Mouse (Mus musculus) midbrain, embryonic 14.5 days (tissue): ENCODE data around the gene Zfp142. TPM values are rescaled to one million over a fixed set of nuclear protein-coding genes. Genes with fewer than 3 reads are reported as not detected.

Experiments used
- ATAC-seq: fragments of 200-750 bp; cut with Nextera tagmentation; 2 replicates; pipeline ENCODE4 v1.8.0; 2017; ENCODE audit warnings: moderate number of reproducible peaks, moderate library complexity; ENCODE audit not compliant: low FRiP score, low TSS enrichment
- DNase-seq: peaks from one replicate; pipeline ENCODE4 v3.0.0-alpha.2; 2015
- H3K27ac ChIP-seq: fragments of 300-500 bp; sonication (generic); replicated peaks from 2 replicates; pipeline ENCODE4 v1.5.1; 2014; ENCODE audit warnings: mild to moderate bottlenecking, low read depth, low read length, moderate library complexity
- H3K27me3 ChIP-seq: fragments of 300-500 bp; sonication (generic); 2 replicates; pipeline ENCODE4 v1.6.1; 2014; ENCODE audit warnings: low read length, control low read depth, mixed read lengths; ENCODE audit not compliant: control insufficient read depth, insufficient read depth
- H3K36me3 ChIP-seq: fragments of 300-500 bp; sonication (generic); 2 replicates; pipeline ENCODE4 v1.6.1; 2014; ENCODE audit warnings: low read length, control low read depth; ENCODE audit not compliant: control insufficient read depth, insufficient read depth
- H3K4me1 ChIP-seq: fragments of 300-500 bp; sonication (generic); 2 replicates; pipeline ENCODE4 v1.6.1; 2014; ENCODE audit warnings: mild to moderate bottlenecking, antibody characterized with exemption, low read length, control low read depth; ENCODE audit not compliant: control insufficient read depth, insufficient read depth
- H3K4me2 ChIP-seq: fragments of 300-500 bp; sonication (generic); 2 replicates; pipeline ENCODE4 v1.6.1; 2014; ENCODE audit warnings: mild to moderate bottlenecking, low read length, moderate library complexity
- H3K4me3 ChIP-seq: fragments of 300-500 bp; sonication (generic); replicated peaks from 2 replicates; pipeline ENCODE4 v1.5.1; 2014; ENCODE audit warnings: low read depth, low read length
- H3K9ac ChIP-seq: fragments of 300-500 bp; sonication (generic); replicated peaks from 2 replicates; pipeline ENCODE4 v1.6.1; 2014; ENCODE audit warnings: mild to moderate bottlenecking, low read length, moderate library complexity
- H3K9me3 ChIP-seq: fragments of 300-500 bp; sonication (generic); 2 replicates; pipeline ENCODE4 v1.6.1; 2016; ENCODE audit warnings: low read length, control low read depth, mixed read lengths; ENCODE audit not compliant: control insufficient read depth
- WGBS: fragments of 180-500 bp; shearing (Covaris S2); extraction: QIAGEN DNeasy Blood & Tissue Kit; methylation state at CpG from one replicate; pipeline ENCODE4 v1.1.7; 2014; 5-methylcytosine and 5-hydroxymethylcytosine counted together
- polyA plus RNA-seq: library from polyadenylated mRNA; unstranded; fragments of >200 nt; fragmentation: Nextera tagmentation; extraction: Ambion mirVana; gene quantifications from 2 replicates; pipeline ENCODE4 v1.2.1, GENCODE M21; 2014

Zfp142 gene
- polyA plus RNA-seq, 1 experiment from 2014 or later = 8.9 TPM

GRCm38 (mm10) chr1:74587233-74587772 is 743 bp downstream of the Zfp142 start:
- peak overlapping the region; percentile 80 for H3K4me2 ChIP-seq
- H3K4me1 ChIP-seq = peaks cover 12% of the 10 kb centered on the region; the same call in 1 of the 2 replicates
- under 1% methylated on average over 24 of the region's 24 CpGs for WGBS
- H3K9ac ChIP-seq = peak overlapping the region; percentile 75
- H3K4me3 ChIP-seq = peak overlapping the region; percentile 65
- no peaks in the 10 kb centered on the region for H3K27me3 ChIP-seq
- ATAC-seq (no peak), DNase-seq (no peak)
- H3K27ac ChIP-seq = peak overlapping the region; percentile 85
- H3K9me3 ChIP-seq = no peaks in the 10 kb centered on the region
- H3K36me3 ChIP-seq = peaks cover 37% of the 10 kb centered on the region

DNA sequence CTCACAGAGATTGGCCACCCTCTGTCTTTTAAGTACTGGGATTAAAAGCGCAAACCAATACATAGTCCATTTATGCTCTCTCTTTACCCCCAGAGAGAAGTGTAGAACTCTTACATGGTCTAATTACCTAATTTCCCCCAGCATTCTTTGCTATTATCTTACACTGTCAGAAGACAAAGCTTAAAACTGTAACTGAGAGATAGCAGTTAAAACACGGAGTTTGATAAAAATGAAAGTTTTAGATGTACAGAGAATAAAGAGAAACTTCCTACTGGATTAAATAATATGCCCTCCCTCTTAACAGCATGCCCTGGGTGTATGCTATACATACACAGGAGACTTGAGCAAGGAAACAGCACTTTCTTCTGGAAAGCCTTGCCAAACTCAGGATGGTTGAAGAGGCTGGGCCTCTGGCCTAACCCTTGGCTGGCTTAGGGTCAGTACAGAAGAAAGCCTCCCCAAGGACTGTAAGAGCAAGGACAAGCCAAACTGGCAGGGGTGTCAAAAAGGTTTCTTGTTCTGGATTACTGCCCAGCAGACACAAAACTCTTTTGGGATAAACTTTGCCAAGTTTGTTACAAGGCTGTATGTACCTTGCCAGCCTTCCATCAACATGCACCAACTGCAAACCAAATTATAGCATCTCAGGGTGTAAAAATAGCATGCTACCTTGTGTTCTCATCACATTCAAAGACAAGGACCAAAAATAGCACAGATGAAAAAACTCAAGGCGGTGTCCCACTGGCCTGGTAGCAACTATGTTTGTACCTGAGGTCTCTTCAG is 3.2 kb downstream of the Zfp142 start:
- peaks cover 22% of the 10 kb centered on the region for H3K36me3 ChIP-seq
- DNase-seq = no peak
- no peaks in the 10 kb centered on the region for H3K9me3 ChIP-seq
- no peak overlapping the region for H3K9ac ChIP-seq
- H3K4me3 ChIP-seq = no peak overlapping the region
- no peaks in the 10 kb centered on the region for H3K27me3 ChIP-seq
- H3K4me2 ChIP-seq = no peak overlapping the region
- no peak for ATAC-seq
- no peak overlapping the region for H3K27ac ChIP-seq
- peaks cover 12% of the 10 kb centered on the region; the same call in 1 of the 2 replicates for H3K4me1 ChIP-seq
- WGBS = 97% methylated on average over 3 of the region's 3 CpGs

DNA sequence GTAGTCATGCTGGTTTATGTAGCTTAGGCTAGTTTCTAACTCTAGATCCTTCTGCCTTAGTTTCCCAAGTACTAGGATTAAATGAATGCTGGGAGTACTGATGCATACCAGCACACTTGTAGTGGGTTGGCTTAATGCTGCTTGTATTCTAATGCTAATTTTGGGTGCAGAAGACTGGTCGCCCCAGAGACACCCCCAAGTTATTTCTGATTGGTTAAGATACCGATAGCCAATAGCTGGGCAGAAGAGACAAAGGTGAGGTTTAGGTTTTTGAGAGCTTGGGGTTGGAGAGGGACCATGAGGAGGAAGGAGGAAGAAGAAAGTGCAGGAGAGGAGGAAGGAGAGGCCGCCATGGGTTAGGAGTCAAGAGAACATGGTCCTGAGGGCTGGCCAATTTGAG is 5.4 kb downstream of the Zfp142 start:
- no peaks in the 10 kb centered on the region for H3K9me3 ChIP-seq
- no peak overlapping the region for H3K27ac ChIP-seq
- WGBS = 76% methylated on average over 3 of the region's 3 CpGs
- H3K4me3 ChIP-seq = no peak overlapping the region
- peaks cover 44% of the 10 kb centered on the region for H3K36me3 ChIP-seq
- DNase-seq (no peak), ATAC-seq (no peak)
- H3K9ac ChIP-seq = no peak overlapping the region
- no peaks in the 10 kb centered on the region for H3K27me3 ChIP-seq
- peaks cover 9% of the 10 kb centered on the region; the same call in 1 of the 2 replicates for H3K4me1 ChIP-seq
- H3K4me2 ChIP-seq = no peak overlapping the region

GRCm38 (mm10) chr1:74569739-74570719 is 18.0 kb downstream of the Zfp142 start:
- no peak for DNase-seq
- no peak overlapping the region for H3K4me3 ChIP-seq
- H3K9ac ChIP-seq = no peak overlapping the region
- no peaks in the 10 kb centered on the region for H3K4me1 ChIP-seq
- ATAC-seq = no peak
- WGBS = 92% methylated on average over 29 of the region's 29 CpGs
- H3K27me3 ChIP-seq = no peaks in the 10 kb centered on the region
- H3K9me3 ChIP-seq = no peaks in the 10 kb centered on the region
- peaks cover 95% of the 10 kb centered on the region for H3K36me3 ChIP-seq
- no peak overlapping the region for H3K4me2 ChIP-seq
- H3K27ac ChIP-seq = no peak overlapping the region

- Histone ChIP-seq H3K4me2 (no peak overlapping the region), H3K27ac (no peak overlapping the region), H3K4me3 (no peak overlapping the region), H3K27me3 (no peaks in the 10 kb centered on the region), H3K4me1 (no peaks in the 10 kb centered on the region), H3K36me3 (peaks cover 76% of the 10 kb centered on the region), H3K9ac (no peak overlapping the region), H3K9me3 (no peaks in the 10 kb centered on the region)
- ATAC-seq (no peak), DNase-seq (no peak)
- WGBS = 50% methylated on average over 6 of the region's 6 CpGs
These were observed 22.2 kb downstream of the Zfp142 start for GRCm38 (mm10) chr1:74565834-74566233.

DNA sequence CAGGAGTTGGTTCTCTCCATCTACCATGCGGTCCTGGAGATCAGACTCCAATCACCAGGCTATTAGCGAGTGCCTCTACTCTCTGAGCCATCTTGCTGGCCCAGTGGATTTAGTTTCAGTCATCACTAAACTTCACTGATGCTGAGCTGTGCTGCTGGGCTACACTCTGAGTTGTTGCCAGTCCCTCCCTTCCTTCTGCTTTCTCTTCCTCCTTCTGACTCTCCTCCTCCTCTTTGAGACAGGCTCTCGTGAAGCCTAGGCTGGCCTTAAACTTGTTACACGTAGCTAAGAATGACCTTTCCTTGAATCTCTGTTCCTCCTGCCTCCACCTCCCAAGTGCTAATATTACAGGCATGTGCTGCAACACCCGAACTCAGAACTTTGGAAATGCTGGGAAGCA is 29.0 kb downstream of the Zfp142 start:
- Histone ChIP-seq H3K4me1 (no peaks in the 10 kb centered on the region), H3K27ac (no peak overlapping the region), H3K36me3 (peaks cover 13% of the 10 kb centered on the region; the same call in 1 of the 2 replicates), H3K4me2 (no peak overlapping the region), H3K27me3 (no peaks in the 10 kb centered on the region), H3K9ac (no peak overlapping the region), H3K9me3 (no peaks in the 10 kb centered on the region), H3K4me3 (no peak overlapping the region)
- WGBS = 86% methylated on average over 5 of the region's 5 CpGs
- ATAC-seq (no peak), DNase-seq (no peak)

- H3K4me2 ChIP-seq = peak within 1 kb of the TSS; percentile 38
- no peaks in the 10 kb centered on the region for H3K9me3 ChIP-seq
- H3K27ac ChIP-seq = no peak within 1 kb of the TSS
- no peak within 1 kb of the TSS for H3K4me3 ChIP-seq
- no peaks in the 10 kb centered on the region for H3K36me3 ChIP-seq
- ATAC-seq (no peak), DNase-seq (no peak)
- H3K4me1 ChIP-seq = 0 out of 2 replicates have a peak, but pooled peaks cover 8% of the 10 kb centered on the region
- no peak within 1 kb of the TSS for H3K9ac ChIP-seq
- WGBS = 21% methylated on average over 4 of the region's 4 CpGs
- no peaks in the 10 kb centered on the region for H3K27me3 ChIP-seq
These were observed 43.9 kb downstream of the Zfp142 start, which contains the start of gene Usp37 for GRCm38 (mm10) chr1:74544184-74544583. TSS of gene Usp37 (minus strand) at chr1:74544284.

GRCm38 (mm10) chr1:74542451-74542961 is 45.5 kb downstream of the Zfp142 start, which contains the start of gene Plcd4:
TSS of gene Plcd4 (plus strand) at chr1:74542888.
- no peaks in the 10 kb centered on the region for H3K9me3 ChIP-seq
- H3K27me3 ChIP-seq = no peaks in the 10 kb centered on the region
- ATAC-seq (no peak), DNase-seq (peak; percentile 40)
- H3K4me2 ChIP-seq = peak within 1 kb of the TSS; percentile 38
- no peak within 1 kb of the TSS for H3K4me3 ChIP-seq
- H3K9ac ChIP-seq = no peak within 1 kb of the TSS
- no peak within 1 kb of the TSS for H3K27ac ChIP-seq
- H3K36me3 ChIP-seq = no peaks in the 10 kb centered on the region
- 4% methylated on average over 6 of the region's 6 CpGs for WGBS
- 0 out of 2 replicates have a peak, but pooled peaks cover 8% of the 10 kb centered on the region for H3K4me1 ChIP-seq
